Mouse (Mus musculus): ENCODE results near the gene Cdkl4.

DNA sequence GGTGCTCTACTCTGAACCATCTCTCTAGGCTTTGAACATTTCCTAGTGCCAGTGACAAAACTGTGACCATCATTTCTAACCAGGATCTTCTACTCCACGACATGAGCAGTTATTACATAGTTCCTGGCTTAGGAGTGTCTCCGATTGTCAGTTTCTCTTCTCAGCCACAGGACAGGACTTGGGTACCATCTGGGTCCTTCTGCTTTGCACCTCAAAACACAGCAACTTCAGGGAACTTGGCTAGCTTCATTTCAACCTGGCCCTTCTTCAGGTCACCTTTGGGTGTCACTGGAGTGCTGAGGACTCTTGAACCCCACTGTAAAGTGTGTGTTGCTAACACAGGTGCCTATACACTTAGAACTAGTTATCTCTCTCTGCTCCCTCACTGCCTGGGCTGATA is 30.8 kb downstream of the Cdkl4 start:
- TF ChIP-seq POLR2A (IDR thresholded peaks at IDR 0.05; ENCODE audit: control insufficient read depth, extremely low read depth, insufficient read depth, low read length, poor library complexity): no peak
- no peak for TF ChIP-seq CTCF (IDR thresholded peaks at IDR 0.05; ENCODE audit: borderline replicate concordance, control insufficient read depth, extremely low read depth, insufficient read depth, low read length, poor library complexity)
